Mouse (Mus musculus): ENCODE data around the gene Tsc22d1. TPM values are rescaled to one million over a fixed set of nuclear protein-coding genes. Genes with fewer than 3 reads are reported as not detected.

The Tsc22d1 gene
- polyA plus RNA-seq (2014; fragmentation: Nextera tagmentation; extraction: Ambion mirVana) = 891 and 894 TPM in 2 replicates

DNA sequence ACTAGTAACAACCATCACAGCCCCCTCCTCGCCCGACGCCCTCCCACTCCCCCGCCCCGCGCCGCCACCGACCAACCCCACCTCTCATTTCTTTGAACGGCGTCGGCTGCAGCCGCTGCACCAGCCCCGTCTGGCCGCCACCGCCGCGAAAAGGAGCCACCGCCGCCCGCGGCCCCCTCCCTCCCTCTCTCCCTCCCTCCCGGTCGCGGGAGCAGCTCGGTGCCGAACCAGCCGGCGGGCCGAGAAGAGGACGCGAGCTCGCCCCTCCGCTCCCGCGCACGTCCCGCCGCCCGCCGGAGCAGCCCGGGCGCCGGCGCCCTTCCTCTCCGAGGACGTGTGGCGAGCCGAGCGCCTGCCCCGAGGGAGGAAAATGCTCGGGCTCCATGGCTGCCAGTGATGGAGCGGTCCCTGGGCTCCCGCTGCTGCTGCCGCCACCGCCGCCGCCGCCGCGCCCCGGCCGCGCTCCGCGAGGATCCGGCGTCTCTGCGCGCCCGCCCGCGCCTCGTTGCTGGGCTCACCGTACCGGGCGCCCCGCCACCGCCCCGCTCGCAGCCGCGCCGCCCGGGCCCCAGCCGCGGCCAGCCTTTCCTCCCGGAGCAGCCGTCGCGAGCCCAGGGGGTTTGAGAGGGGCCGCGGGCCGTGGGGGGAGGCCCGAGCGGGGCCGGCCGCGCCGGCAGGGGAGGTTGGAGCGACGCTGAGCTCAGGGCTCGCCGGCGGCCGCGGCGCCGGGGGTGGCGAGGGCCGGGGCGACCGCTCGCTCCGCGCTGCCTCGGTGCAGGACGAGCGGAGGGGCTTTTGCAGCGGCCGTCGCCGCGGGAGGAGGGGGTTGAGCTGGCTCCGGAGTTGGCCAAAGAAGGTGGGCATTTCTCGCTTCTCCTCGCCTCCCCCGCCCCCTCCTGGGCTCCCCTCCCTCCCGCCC, at the start of gene Tsc22d1:
Gene Tsc22d1, plus strand, starts transcription at position 100 of the 919 bp plus-strand sequence.
- Histone ChIP-seq H3K9ac (peak within 1 kb of the TSS; percentile 99), H3K4me3 (replicated peaks; ENCODE audit: low read length) (peak within 1 kb of the TSS; percentile 92), H3K9me3 (ENCODE audit: control insufficient read depth, low read length) (no peaks in the 10 kb centered on the region), H3K4me2 (replicated peaks) (peak within 1 kb of the TSS; percentile 88), H3K27me3 (ENCODE audit: control insufficient read depth, insufficient read depth, low read length) (no peaks in the 10 kb centered on the region), H3K27ac (peak within 1 kb of the TSS; percentile 100), H3K36me3 (replicated peaks; ENCODE audit: control insufficient read depth, insufficient read depth) (peaks cover 28% of the 10 kb centered on the region), H3K4me1 (replicated peaks; ENCODE audit: control insufficient read depth, insufficient read depth, low read length) (peaks cover 40% of the 10 kb centered on the region)
- 1% methylated on average over 81 of the region's 128 CpGs for WGBS
- 0 out of 2 replicates have a peak, but pooled peaks have one; percentile 3 for ATAC-seq (ENCODE audit: low FRiP score)
- DNase-seq (ENCODE audit: low spot score) = no peak

DNA sequence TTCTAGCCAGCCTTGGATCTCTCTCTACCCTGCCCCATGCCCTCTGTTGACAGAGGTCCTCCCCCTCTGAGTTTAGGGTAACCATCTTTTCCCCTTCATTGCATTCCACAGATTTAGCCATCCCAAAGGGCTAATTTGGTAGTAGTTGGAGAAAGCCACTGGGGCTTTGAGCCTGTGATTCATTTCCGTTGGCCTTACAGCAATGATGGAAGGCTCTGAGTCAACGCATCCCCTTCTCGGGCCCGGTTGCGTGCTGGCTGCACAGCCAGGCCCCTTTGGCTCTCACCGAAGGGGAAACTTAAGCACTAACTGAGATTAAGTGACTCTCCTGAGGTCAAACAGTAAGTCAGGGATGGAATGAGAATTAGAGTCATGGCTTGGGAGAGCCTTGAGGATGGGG, 41.1 kb upstream of the Tsc22d1 start:
- 90% methylated on average over 6 of the region's 6 CpGs for WGBS
- no peak overlapping the region for H3K27ac ChIP-seq
- H3K9ac ChIP-seq = no peak overlapping the region
- no peak overlapping the region for H3K4me3 ChIP-seq (replicated peaks; ENCODE audit: low read length)
- H3K36me3 ChIP-seq (replicated peaks; ENCODE audit: control insufficient read depth, insufficient read depth) = no peaks in the 10 kb centered on the region
- ATAC-seq (ENCODE audit: low FRiP score) (no peak), DNase-seq (ENCODE audit: low spot score) (no peak)
- H3K4me2 ChIP-seq (replicated peaks) = no peak overlapping the region
- no peaks in the 10 kb centered on the region for H3K9me3 ChIP-seq (ENCODE audit: control insufficient read depth, low read length)
- H3K27me3 ChIP-seq (ENCODE audit: control insufficient read depth, insufficient read depth, low read length) = no peaks in the 10 kb centered on the region
- H3K4me1 ChIP-seq (replicated peaks; ENCODE audit: control insufficient read depth, insufficient read depth, low read length) = no peaks in the 10 kb centered on the region

DNA sequence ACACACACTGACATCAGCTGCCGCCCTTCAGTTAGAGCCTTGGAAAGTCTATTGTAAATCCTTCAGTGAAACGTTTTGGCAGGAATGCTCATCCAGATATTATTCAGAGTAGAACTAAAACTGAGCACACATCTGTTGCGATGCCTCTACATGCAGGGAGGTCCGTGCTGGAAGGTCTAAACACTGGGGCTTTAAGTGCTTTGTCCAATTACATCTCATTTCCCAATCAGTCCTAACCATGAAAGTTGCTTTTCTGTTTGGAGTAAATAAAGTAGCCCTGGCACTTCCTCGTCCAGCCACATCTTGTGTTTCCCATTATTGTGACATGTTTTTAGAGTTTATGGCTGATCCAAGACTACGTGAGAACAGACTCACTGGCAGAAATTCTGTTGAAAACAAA, 40.2 kb upstream of the Tsc22d1 start:
- ATAC-seq (ENCODE audit: low FRiP score) (no peak), DNase-seq (ENCODE audit: low spot score) (no peak)
- no peak overlapping the region for H3K4me3 ChIP-seq (replicated peaks; ENCODE audit: low read length)
- no peaks in the 10 kb centered on the region for H3K36me3 ChIP-seq (replicated peaks; ENCODE audit: control insufficient read depth, insufficient read depth)
- WGBS = 83% methylated on average over 6 of the region's 6 CpGs
- H3K4me2 ChIP-seq (replicated peaks) = no peak overlapping the region
- H3K27ac ChIP-seq = no peak overlapping the region
- H3K9me3 ChIP-seq (ENCODE audit: control insufficient read depth, low read length) = no peaks in the 10 kb centered on the region
- H3K27me3 ChIP-seq (ENCODE audit: control insufficient read depth, insufficient read depth, low read length) = no peaks in the 10 kb centered on the region
- no peak overlapping the region for H3K9ac ChIP-seq
- H3K4me1 ChIP-seq (replicated peaks; ENCODE audit: control insufficient read depth, insufficient read depth, low read length) = no peaks in the 10 kb centered on the region

DNA sequence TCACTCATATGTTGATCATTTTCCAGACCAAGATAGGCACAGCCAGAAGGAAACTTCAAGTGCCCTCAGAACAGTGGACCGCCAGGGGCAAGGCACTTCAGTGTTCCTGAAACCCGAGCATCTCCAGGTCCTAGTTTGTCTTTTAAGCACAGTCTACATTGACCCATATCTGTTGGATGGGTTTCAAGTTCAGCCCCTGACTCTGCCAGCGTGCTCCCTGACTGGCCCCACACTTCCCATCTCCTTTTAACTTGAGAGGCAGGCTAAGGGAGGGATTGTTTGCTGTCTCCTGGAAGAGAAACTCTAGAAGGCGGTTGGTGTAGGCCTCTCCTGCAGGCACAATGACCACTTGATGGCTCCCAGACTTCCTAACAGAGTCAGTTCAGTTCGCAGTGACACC, 38.2 kb upstream of the Tsc22d1 start:
- H3K4me1 ChIP-seq (replicated peaks; ENCODE audit: control insufficient read depth, insufficient read depth, low read length) = no peaks in the 10 kb centered on the region

DNA sequence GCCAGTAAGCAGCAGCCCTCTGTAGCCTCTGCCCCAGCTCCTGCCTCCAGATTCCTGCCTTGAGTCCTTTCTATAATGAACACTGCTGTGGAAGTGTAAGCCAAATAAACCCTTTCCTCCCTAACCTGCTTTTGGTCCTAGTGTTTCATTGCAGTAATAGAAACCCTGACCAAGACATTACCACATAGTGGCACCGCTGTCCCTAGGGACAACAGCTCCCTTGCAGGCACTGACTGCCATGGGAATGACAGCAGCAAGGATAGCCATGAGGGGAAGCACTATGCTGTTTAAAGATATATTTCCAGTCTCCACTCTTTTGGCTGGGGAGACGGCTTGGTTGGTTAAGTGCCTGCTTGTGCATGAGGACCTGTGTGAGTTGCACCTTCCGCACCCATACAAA, 35.4 kb upstream of the Tsc22d1 start:
- no peaks in the 10 kb centered on the region for H3K4me1 ChIP-seq (replicated peaks; ENCODE audit: control insufficient read depth, insufficient read depth, low read length)
- H3K36me3 ChIP-seq (replicated peaks; ENCODE audit: control insufficient read depth, insufficient read depth) = no peaks in the 10 kb centered on the region
- H3K4me2 ChIP-seq (replicated peaks) = no peak overlapping the region
- no peak for ATAC-seq (ENCODE audit: low FRiP score)
- no peak overlapping the region for H3K27ac ChIP-seq
- H3K9me3 ChIP-seq (ENCODE audit: control insufficient read depth, low read length) = no peaks in the 10 kb centered on the region
- 94% methylated on average over 3 of the region's 3 CpGs for WGBS
- DNase-seq (ENCODE audit: low spot score) = no peak
- no peaks in the 10 kb centered on the region for H3K27me3 ChIP-seq (ENCODE audit: control insufficient read depth, insufficient read depth, low read length)
- no peak overlapping the region for H3K9ac ChIP-seq
- H3K4me3 ChIP-seq (replicated peaks; ENCODE audit: low read length) = no peak overlapping the region

More for the DNA sequence above, 38.2 kb upstream of the Tsc22d1 start:
- no peak for ATAC-seq (ENCODE audit: low FRiP score)
- DNase-seq (ENCODE audit: low spot score) = no peak
- Histone ChIP-seq H3K9ac (no peak overlapping the region), H3K27me3 (ENCODE audit: control insufficient read depth, insufficient read depth, low read length) (no peaks in the 10 kb centered on the region), H3K4me2 (replicated peaks) (no peak overlapping the region), H3K27ac (no peak overlapping the region), H3K9me3 (ENCODE audit: control insufficient read depth, low read length) (no peaks in the 10 kb centered on the region), H3K4me3 (replicated peaks; ENCODE audit: low read length) (no peak overlapping the region), H3K36me3 (replicated peaks; ENCODE audit: control insufficient read depth, insufficient read depth) (no peaks in the 10 kb centered on the region)
- WGBS = 85% methylated on average over 5 of the region's 5 CpGs

DNA sequence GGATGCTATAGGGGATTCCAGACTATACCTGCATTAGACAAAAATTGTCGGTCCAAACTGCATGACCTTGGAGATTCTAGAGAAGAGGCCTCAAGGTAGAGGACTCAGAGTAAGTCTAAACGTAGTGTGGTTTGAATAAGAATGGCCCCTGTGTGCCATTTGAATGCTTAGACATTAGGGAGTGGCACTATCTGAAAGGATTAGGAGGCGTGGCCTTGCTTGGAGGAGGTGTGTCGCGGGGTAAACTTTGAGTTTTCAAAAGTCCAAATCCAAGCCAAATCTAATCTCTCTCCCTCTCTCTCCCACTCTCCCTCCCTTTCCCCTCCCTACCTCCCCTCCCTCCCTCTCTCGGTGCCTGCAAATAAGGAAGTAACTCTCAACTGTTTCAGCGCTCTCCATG, 26.7 kb upstream of the Tsc22d1 start:
- no peak overlapping the region for H3K4me2 ChIP-seq (replicated peaks)
- no peak for DNase-seq (ENCODE audit: low spot score)
- H3K9me3 ChIP-seq (ENCODE audit: control insufficient read depth, low read length) = 0 out of 2 replicates have a peak, but pooled peaks cover 3% of the 10 kb centered on the region
- H3K9ac ChIP-seq = no peak overlapping the region
- WGBS = 76% methylated on average over 7 of the region's 7 CpGs
- no peaks in the 10 kb centered on the region for H3K27me3 ChIP-seq (ENCODE audit: control insufficient read depth, insufficient read depth, low read length)
- no peaks in the 10 kb centered on the region for H3K4me1 ChIP-seq (replicated peaks; ENCODE audit: control insufficient read depth, insufficient read depth, low read length)
- no peaks in the 10 kb centered on the region for H3K36me3 ChIP-seq (replicated peaks; ENCODE audit: control insufficient read depth, insufficient read depth)
- H3K4me3 ChIP-seq (replicated peaks; ENCODE audit: low read length) = no peak overlapping the region
- no peak for ATAC-seq (ENCODE audit: low FRiP score)
- H3K27ac ChIP-seq = no peak overlapping the region

DNA sequence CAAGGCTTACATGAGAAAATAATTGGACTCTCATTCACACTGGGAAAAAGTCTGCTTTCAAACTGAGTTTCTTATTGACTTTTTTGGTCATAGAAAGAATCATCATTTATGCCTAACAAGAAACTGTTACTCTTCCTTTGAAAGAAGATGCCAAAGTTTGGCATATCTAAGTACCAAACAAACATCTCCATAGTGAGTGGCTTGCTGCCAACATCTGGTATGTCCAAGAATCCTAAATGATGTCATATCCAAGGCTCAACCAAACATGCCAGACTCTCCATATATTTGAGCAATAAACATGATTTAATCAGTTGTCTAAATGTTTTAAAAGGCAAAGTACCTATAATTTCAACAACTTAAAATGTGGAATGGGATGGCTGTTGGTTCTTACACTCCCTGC, 16.5 kb upstream of the Tsc22d1 start:
- Histone ChIP-seq H3K4me3 (replicated peaks; ENCODE audit: low read length) (no peak overlapping the region), H3K9ac (no peak overlapping the region), H3K9me3 (ENCODE audit: control insufficient read depth, low read length) (no peaks in the 10 kb centered on the region), H3K4me1 (replicated peaks; ENCODE audit: control insufficient read depth, insufficient read depth, low read length) (no peaks in the 10 kb centered on the region), H3K36me3 (replicated peaks; ENCODE audit: control insufficient read depth, insufficient read depth) (no peaks in the 10 kb centered on the region), H3K4me2 (replicated peaks) (no peak overlapping the region), H3K27ac (no peak overlapping the region), H3K27me3 (ENCODE audit: control insufficient read depth, insufficient read depth, low read length) (no peaks in the 10 kb centered on the region)
- ATAC-seq (ENCODE audit: low FRiP score) (no peak), DNase-seq (ENCODE audit: low spot score) (peak; percentile 52)

DNA sequence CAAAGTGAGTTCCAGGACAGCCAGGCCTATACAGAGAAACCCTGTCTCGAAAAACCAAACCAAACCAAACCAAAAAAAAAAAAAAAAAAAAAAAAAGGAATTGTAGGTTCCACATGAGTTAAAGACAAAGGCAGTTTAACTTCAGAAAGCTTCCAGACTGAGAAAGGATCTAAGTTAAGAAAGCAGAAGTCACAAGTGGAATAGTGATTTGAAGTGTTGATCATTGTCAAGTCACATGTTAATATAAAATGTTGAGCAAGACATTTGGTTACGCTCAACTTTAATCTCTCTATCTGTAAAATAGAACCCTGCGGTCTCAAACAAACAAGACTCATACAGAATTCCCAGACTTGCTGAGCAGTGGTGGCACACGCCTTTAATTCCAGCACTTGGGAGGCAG, 12.2 kb upstream of the Tsc22d1 start:
- no peak for ATAC-seq (ENCODE audit: low FRiP score)
- no peak overlapping the region for H3K9ac ChIP-seq
- H3K27ac ChIP-seq = no peak overlapping the region
- no peak overlapping the region for H3K4me3 ChIP-seq (replicated peaks; ENCODE audit: low read length)
- H3K9me3 ChIP-seq (ENCODE audit: control insufficient read depth, low read length) = no peaks in the 10 kb centered on the region
- DNase-seq (ENCODE audit: low spot score) = no peak
- H3K4me2 ChIP-seq (replicated peaks) = no peak overlapping the region
- H3K27me3 ChIP-seq (ENCODE audit: control insufficient read depth, insufficient read depth, low read length) = no peaks in the 10 kb centered on the region
- WGBS = 89% methylated on average over 4 of the region's 4 CpGs
- no peaks in the 10 kb centered on the region for H3K36me3 ChIP-seq (replicated peaks; ENCODE audit: control insufficient read depth, insufficient read depth)
- no peaks in the 10 kb centered on the region for H3K4me1 ChIP-seq (replicated peaks; ENCODE audit: control insufficient read depth, insufficient read depth, low read length)

DNA sequence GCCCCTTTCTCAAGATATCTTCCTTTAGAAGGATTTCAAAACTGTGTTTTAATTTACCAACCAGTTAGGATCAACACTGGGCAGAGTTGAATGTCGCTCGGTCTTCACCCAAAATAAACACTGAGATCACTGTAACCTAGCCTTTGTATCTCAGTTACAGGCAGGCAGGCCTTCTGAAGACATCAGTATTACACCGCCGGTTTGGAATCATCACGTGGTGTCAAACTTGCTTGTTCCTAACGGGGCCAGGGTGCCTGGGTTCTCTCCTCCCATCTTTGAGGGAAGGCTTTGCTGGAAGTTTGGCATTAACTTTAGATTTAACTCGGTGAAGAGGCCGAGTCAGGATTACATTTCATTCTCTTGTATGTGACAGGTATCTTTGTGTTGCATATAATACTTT, 5.7 kb upstream of the Tsc22d1 start:
- Histone ChIP-seq H3K9ac (no peak overlapping the region), H3K4me3 (replicated peaks; ENCODE audit: low read length) (no peak overlapping the region), H3K9me3 (ENCODE audit: control insufficient read depth, low read length) (no peaks in the 10 kb centered on the region), H3K27ac (no peak overlapping the region), H3K4me2 (replicated peaks) (no peak overlapping the region), H3K27me3 (ENCODE audit: control insufficient read depth, insufficient read depth, low read length) (no peaks in the 10 kb centered on the region), H3K4me1 (replicated peaks; ENCODE audit: control insufficient read depth, insufficient read depth, low read length) (peaks cover 6% of the 10 kb centered on the region; the same call in 1 of the 2 replicates), H3K36me3 (replicated peaks; ENCODE audit: control insufficient read depth, insufficient read depth) (no peaks in the 10 kb centered on the region)
- ATAC-seq (ENCODE audit: low FRiP score) = no peak
- DNase-seq (ENCODE audit: low spot score) = no peak
- WGBS = 72% methylated on average over 8 of the region's 8 CpGs

All from hindbrain, embryonic 14.5 days (tissue).